Mouse (Mus musculus): ENCODE results near the gene Slc10a7.

DNA sequence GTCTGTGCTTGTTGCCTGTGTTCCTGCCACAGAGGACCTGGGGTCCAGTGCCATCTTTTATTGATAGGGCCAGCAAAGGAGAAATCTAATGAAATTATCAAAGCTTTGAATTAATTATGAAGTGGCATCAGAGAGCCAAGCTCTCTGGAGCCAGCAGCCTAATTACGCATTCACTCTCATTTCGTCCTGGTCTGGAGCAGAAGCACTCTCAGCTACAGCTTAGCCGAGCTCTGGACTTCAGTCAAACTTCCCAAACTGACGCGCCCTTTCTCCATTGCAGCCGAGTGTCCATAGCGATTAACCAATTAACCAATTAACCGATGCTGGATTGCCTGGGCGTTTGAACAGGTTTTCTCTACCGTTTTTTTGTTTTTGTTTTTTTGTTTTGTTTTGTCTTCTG is 68.4 kb downstream of the Slc10a7 start:
- no peak for TF ChIP-seq CTCF (IDR thresholded peaks at IDR 0.05 in 2 of 3, conservative IDR thresholded peaks at IDR 0.05 in 1 of 3; ENCODE audit: control insufficient read depth in 1 of 3, insufficient read depth in 1 of 3, low read depth in 2 of 3, low read length in 3 of 3, poor library complexity in 1 of 3, severe bottlenecking in 1 of 3)
- TF ChIP-seq E2F4 (IDR thresholded peaks at IDR 0.05; ENCODE audit: borderline replicate concordance, low read depth, low read length): no peak
- TF ChIP-seq RAD21 (IDR thresholded peaks at IDR 0.05; ENCODE audit: low read depth, low read length): no peak
- no peak for TF ChIP-seq CHD2 (IDR thresholded peaks at IDR 0.05; ENCODE audit: low read length)
- no peak for TF ChIP-seq POLR2A (IDR thresholded peaks at IDR 0.05; ENCODE audit: control insufficient read depth in 1 of 2, insufficient read depth in 1 of 2, low read depth in 1 of 2, low read length in 2 of 2, poor library complexity in 1 of 2)
- TF ChIP-seq EP300 (IDR thresholded peaks at IDR 0.05; ENCODE audit: low read depth in 1 of 2, low read length in 2 of 2): no peak
- TF ChIP-seq NRF1 (IDR thresholded peaks at IDR 0.05; ENCODE audit: insufficient read depth, low read depth, low read length, poor library complexity, severe bottlenecking): no peak
- no peak for TF ChIP-seq USF1 (IDR thresholded peaks at IDR 0.05; ENCODE audit: low read depth, low read length)
- no peak for TF ChIP-seq MAX (IDR thresholded peaks at IDR 0.05; ENCODE audit: low read length)
- no peak for TF ChIP-seq BHLHE40 (IDR thresholded peaks at IDR 0.05; ENCODE audit: borderline replicate concordance, low read depth, low read length)
- TF ChIP-seq ETS1 (IDR thresholded peaks at IDR 0.05; ENCODE audit: low read depth, low read length): no peak

Measured in MEL (cell line).